Mouse (Mus musculus) liver, adult 2 months (tissue): ENCODE measurements around the gene Apobec4. TPM values are rescaled to one million over a fixed set of nuclear protein-coding genes. Genes with fewer than 3 reads are reported as not detected.

Experiments
- DNase-seq: peaks from one replicate; pipeline ENCODE4 v3.0.0-alpha.2; 2011; ENCODE audit warnings: low read depth, low spot score; ENCODE audit errors: extremely low read depth
- H3K27ac ChIP-seq: fragments of 200-500 bp; replicated peaks from 2 replicates; pipeline ENCODE4 v1.5.1; 2012; ENCODE audit warnings: low read depth, mild to moderate bottlenecking, control low read depth, inconsistent platforms, low read length; ENCODE audit not compliant: insufficient read depth
- H3K27me3 ChIP-seq: fragments of 200-500 bp; 2 replicates; pipeline ENCODE4 v1.6.1; 2012; ENCODE audit warnings: mild to moderate bottlenecking, moderate library complexity, low read length, inconsistent platforms; ENCODE audit not compliant: control insufficient read depth, insufficient read depth
- H3K36me3 ChIP-seq: fragments of 200-500 bp; 2 replicates; pipeline ENCODE4 v1.6.1; 2012; ENCODE audit warnings: low read length, inconsistent platforms; ENCODE audit not compliant: control insufficient read depth, insufficient read depth
- H3K4me1 ChIP-seq: fragments of 200-500 bp; 2 replicates; pipeline ENCODE4 v1.6.1; 2011; ENCODE audit warnings: low read length; ENCODE audit not compliant: control insufficient read depth, insufficient read depth
- H3K4me3 ChIP-seq: fragments of 200-500 bp; 2 replicates; pipeline ENCODE4 v1.5.1; 2011; ENCODE audit warnings: low read depth, mild to moderate bottlenecking, control low read depth, low read length, moderate library complexity; ENCODE audit not compliant: insufficient read depth
- H3K79me2 ChIP-seq: fragments of 200-500 bp; 2 replicates; pipeline ENCODE4 v1.6.1; 2012; ENCODE audit warnings: inconsistent platforms, mild to moderate bottlenecking, low read length, moderate library complexity; ENCODE audit not compliant: control insufficient read depth, insufficient read depth
- H3K9ac ChIP-seq: fragments of 200-500 bp; 2 replicates; pipeline ENCODE4 v1.6.1; 2012; ENCODE audit warnings: low read depth, mild to moderate bottlenecking, control low read depth, inconsistent platforms, low read length
- CTCF ChIP-seq: fragments of 200-500 bp; IDR thresholded peaks from 2 replicates; pipeline ENCODE4 v1.5.1; 2011; ENCODE audit warnings: low read depth, low read length, control low read depth
- POLR2A ChIP-seq: fragments of 200-500 bp; IDR thresholded peaks from 2 replicates; pipeline ENCODE4 v1.6.1; 2011; ENCODE audit warnings: low read length, control low read depth; ENCODE audit not compliant: insufficient read depth; ENCODE audit errors: extremely low read depth
- WGBS: fragments of 180-500 bp; shearing (Covaris S2); methylation state at CpG from one replicate; pipeline ENCODE4 v1.1.7; 2018; 5-methylcytosine and 5-hydroxymethylcytosine counted together
- polyA plus RNA-seq: library from polyadenylated mRNA; depleted of rRNA; stranded (reverse); fragments of >200 nt; gene quantifications from 2 replicates; pipeline ENCODE4 v1.2.3, GENCODE M21; 2012
- total RNA-seq: library from RNA; depleted of rRNA; stranded (reverse); fragments of >200 nt; gene quantifications from 2 replicates; pipeline ENCODE4 v1.2.3, GENCODE M21; 2014

Apobec4 gene
- total and polyA plus RNA-seq, 2 experiments, result not detected

DNA sequence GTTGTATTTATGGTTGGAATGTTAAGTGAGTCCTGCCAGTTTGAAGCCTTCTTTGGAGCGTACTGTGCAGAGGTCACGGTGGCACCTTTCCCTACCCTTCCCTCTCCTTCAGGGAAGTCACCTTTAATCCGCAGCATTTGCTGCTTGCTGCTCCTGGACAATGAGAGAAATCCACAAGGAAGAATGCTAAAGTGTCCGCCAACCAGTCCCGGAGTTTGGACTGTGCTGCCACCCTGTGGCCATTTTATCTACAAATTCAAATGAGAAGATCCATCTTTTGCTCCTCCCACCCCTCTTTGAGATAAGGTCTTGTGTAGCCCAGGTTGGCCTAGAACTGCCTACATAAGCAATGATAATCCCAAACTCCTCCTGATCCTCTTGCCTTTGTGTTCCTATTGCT is 3.9 kb upstream of the Apobec4 start:
- Histone ChIP-seq H3K4me3 (no peak overlapping the region), H3K4me1 (no peaks in the 10 kb centered on the region), H3K27ac (no peak overlapping the region), H3K9ac (no peak overlapping the region), H3K79me2 (no peaks in the 10 kb centered on the region), H3K27me3 (no peaks in the 10 kb centered on the region), H3K36me3 (no peaks in the 10 kb centered on the region)
- DNase-seq, result peak; percentile 55
- TF ChIP-seq CTCF (peak; percentile 81), POLR2A (no peak)
- 16% methylated on average over 5 of the region's 5 CpGs for WGBS

DNA sequence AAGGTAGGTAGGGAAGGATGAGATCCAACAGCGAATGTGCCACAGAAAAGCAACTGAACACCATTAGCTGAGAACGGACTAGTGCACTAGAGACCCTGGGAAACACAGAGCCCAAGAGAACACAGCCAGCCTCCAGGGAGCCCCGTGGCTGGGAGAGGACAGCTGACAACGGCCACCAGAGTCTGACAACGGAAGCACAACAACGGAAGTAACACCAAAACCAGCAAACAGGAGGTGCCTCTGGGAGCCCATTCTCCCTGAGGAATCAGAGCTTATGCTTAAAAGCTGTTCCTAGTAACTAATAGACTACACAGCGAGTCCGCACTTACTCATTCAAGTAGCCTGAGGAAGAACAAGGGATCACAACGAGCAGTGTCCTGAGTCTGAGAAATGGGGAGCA is 1.1 kb upstream of the Apobec4 start:
- 73% methylated on average over 9 of the region's 9 CpGs for WGBS
- Histone ChIP-seq H3K79me2 (no peaks in the 10 kb centered on the region), H3K27me3 (no peaks in the 10 kb centered on the region), H3K9ac (no peak overlapping the region), H3K27ac (no peak overlapping the region), H3K4me1 (no peaks in the 10 kb centered on the region), H3K4me3 (no peak overlapping the region), H3K36me3 (no peaks in the 10 kb centered on the region)
- DNase-seq, result no peak
- TF ChIP-seq POLR2A, result no peak
- no peak for TF ChIP-seq CTCF

DNA sequence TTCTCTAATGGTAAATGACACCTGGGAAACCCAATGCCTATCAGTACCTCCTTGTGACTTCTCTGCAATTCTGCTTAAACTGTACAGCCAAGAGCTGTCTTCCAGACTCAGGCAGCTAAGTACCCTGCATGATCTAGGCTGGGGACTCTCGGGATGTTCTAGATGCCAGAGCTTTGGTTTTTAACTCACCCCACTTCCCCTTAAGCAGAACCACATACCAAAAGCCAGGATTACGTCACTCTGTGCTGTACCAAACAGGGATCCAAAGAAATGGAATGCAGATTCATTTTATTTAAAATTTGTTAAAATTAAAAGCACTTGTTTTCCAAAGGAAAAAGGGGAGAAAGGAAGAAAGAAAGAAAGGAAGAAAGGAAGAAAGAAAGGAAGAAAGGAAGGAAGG is 11.4 kb downstream of the Apobec4 start:
- 75% methylated on average over 2 of the region's 2 CpGs for WGBS
- no peak for DNase-seq
- TF ChIP-seq CTCF (no peak), POLR2A (no peak)

DNA sequence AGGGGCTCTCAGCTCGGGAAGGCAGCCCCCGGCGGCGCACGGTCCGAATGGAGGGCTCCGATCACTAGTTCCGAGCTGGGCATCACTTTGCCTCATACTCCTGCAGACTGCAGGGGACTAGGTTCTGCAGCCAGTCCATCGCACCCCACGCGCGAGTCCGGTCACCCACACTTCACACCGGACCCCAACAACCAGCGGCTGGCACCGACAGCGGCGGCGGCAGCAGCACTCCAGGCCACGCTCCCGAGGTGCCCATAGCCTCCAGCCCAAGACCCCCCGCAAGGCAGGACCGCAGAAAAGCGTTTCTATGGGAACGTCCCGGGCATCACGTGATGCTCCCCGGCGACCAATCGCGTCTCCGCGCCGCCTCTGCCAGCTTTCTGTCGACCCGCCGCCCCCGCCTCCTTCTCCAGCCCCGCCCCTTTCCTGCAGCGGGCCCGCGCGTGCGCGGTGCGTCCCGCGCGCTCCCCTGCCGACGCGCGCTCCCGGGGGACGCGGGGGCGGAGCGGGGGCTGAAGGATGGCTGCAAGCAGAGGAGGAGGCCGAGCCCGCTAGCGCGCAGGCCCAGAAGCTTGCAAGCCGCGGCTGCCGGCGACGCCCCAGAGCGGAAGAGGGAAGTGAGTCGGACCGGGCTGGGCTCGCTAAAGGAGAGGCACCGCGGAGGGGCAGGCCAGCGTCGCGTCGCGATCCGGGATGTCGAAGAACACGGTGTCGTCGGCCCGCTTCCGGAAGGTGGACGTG is 15.9 kb downstream of the Apobec4 start, which contains the start of the genes Rgl1 and Arpc5:
Rgl1 (minus strand) TSS at position 320 of the 741 bp plus-strand sequence.
Arpc5 (plus strand) TSS at position 511 of the 741 bp plus-strand sequence.
- Histone ChIP-seq H3K27ac (peak within 1 kb of the TSS; percentile 50), H3K4me3 (peak within 1 kb of the TSS; percentile 84), H3K36me3 (peaks cover 17% of the 10 kb centered on the region), H3K27me3 (no peaks in the 10 kb centered on the region), H3K4me1 (peaks cover 5% of the 10 kb centered on the region), H3K79me2 (peaks cover 2% of the 10 kb centered on the region; the same call in 1 of the 2 replicates), H3K9ac (peak within 1 kb of the TSS; percentile 70)
- 1% methylated on average over 83 of the region's 86 CpGs for WGBS
- peak; percentile 81 for DNase-seq
- no peak for TF ChIP-seq CTCF
- TF ChIP-seq POLR2A, result peak; percentile 91

More for the DNA sequence above, 11.4 kb downstream of the Apobec4 start:
- no peaks in the 10 kb centered on the region for H3K27me3 ChIP-seq
- 0 out of 2 replicates have a peak, but pooled peaks cover under 1% of the 10 kb centered on the region for H3K79me2 ChIP-seq
- H3K9ac ChIP-seq, result no peak overlapping the region
- no peak overlapping the region for H3K4me3 ChIP-seq
- no peaks in the 10 kb centered on the region for H3K36me3 ChIP-seq
- no peak overlapping the region for H3K27ac ChIP-seq
- H3K4me1 ChIP-seq, result peaks cover 2% of the 10 kb centered on the region; the same call in 1 of the 2 replicates

DNA sequence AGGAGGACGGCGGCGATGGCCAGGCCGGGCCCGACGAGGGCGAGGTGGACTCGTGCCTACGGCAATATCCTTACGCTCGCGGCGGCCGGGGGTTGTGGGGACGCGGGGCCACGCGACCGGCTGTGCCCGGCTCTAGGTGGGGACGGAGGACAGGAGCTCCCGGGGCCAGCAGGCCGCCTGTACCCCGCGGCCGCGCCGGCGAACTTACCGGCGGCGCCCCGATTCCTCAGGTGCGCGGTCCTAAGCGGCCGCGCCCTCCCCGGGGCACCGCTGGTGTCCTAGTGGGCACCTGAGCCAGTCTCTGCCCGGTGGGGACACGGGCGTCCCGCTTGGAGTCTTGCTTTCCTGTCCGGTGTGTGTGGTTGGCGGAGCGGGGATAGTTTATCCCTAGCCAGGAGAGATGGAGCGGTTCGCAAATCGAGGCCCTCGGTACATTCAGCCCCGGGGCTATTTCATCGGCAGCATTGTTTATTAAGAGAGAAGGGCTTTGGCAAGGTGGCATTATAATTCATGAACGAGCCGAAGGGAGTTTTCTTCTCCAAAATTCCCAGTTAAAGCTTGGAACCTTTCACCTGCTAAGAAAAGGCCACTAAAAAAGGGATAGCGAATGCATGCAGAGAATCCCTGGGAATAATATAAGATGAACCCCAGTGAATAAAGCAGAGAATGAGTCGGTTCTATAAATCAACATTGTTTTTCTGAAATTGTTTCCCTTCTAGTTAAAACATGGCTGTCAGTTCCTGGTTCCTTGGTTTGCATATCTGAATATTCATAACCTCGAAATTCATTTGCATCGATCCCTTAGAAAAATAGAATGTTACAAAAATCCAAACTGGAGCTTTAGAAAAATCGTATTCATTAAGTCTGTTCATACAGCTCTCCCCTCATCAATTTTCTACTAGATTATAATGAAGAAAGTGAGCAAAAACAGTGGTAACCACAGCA is 16.7 kb downstream of the Apobec4 start:
- Histone ChIP-seq H3K9ac (peak overlapping the region; percentile 70), H3K27ac (peak overlapping the region; percentile 50), H3K36me3 (peaks cover 24% of the 10 kb centered on the region), H3K27me3 (no peaks in the 10 kb centered on the region), H3K4me1 (peaks cover 5% of the 10 kb centered on the region), H3K4me3 (peak overlapping the region; percentile 63), H3K79me2 (peaks cover 2% of the 10 kb centered on the region; the same call in 1 of the 2 replicates)
- no peak for TF ChIP-seq POLR2A
- TF ChIP-seq CTCF, result no peak
- peak; percentile 12 for DNase-seq
- WGBS, result under 1% methylated on average over 60 of the region's 60 CpGs
